Mouse (Mus musculus) heart, adult 2 months (tissue): Measurements from ENCODE around the gene Cryab. TPM values are rescaled to one million over a fixed set of nuclear protein-coding genes. Genes with fewer than 3 reads are reported as not detected.

Experiments used
- DNase-seq, 2 experiments: peaks; one replicate each; pipeline ENCODE4 v3.0.0; 2021
- H3K27ac ChIP-seq: fragments of 200-600 bp; 2 replicates; pipeline ENCODE4 v1.8.1; 2022
- H3K27me3 ChIP-seq: fragments of 200-500 bp; 2 replicates; pipeline ENCODE4 v1.6.1; 2012; ENCODE audit warnings: mild to moderate bottlenecking, low read length, inconsistent platforms, mixed read lengths; ENCODE audit not compliant: control insufficient read depth, insufficient read depth
- H3K36me3 ChIP-seq: fragments of 200-500 bp; 2 replicates; pipeline ENCODE4 v1.6.1; 2012; ENCODE audit warnings: low read length, inconsistent platforms; ENCODE audit not compliant: control insufficient read depth, insufficient read depth
- H3K4me1 ChIP-seq: fragments of 200-500 bp; 2 replicates; pipeline ENCODE4 v1.6.1; 2011; ENCODE audit warnings: low read length; ENCODE audit not compliant: control insufficient read depth, insufficient read depth
- H3K4me3 ChIP-seq: fragments of 200-600 bp; 2 replicates; pipeline ENCODE4 v1.8.1; 2022
- H3K79me2 ChIP-seq: fragments of 200-500 bp; replicated peaks from 2 replicates; pipeline ENCODE4 v1.6.1; 2012; ENCODE audit warnings: mild to moderate bottlenecking, inconsistent platforms, low read length, moderate library complexity, mixed read lengths; ENCODE audit not compliant: control insufficient read depth, insufficient read depth
- H3K9ac ChIP-seq: fragments of 200-500 bp; 2 replicates; pipeline ENCODE4 v1.6.1; 2012; ENCODE audit warnings: low read depth, mild to moderate bottlenecking, control low read depth, inconsistent platforms, low read length, mixed read lengths
- CTCF ChIP-seq: fragments of 200-600 bp; IDR thresholded peaks from 2 replicates; pipeline ENCODE4 v1.8.1; 2022; ENCODE audit warnings: antibody characterized with exemption, mild to moderate bottlenecking, moderate library complexity
- EP300 ChIP-seq: fragments of 200-500 bp; IDR thresholded peaks from 2 replicates; pipeline ENCODE4 v1.6.1; 2011; ENCODE audit warnings: low read depth, low read length, control low read depth; ENCODE audit not compliant: insufficient read depth
- POLR2A ChIP-seq: fragments of 200-500 bp; IDR thresholded peaks from 2 replicates; pipeline ENCODE4 v1.6.1; 2011; ENCODE audit warnings: mild to moderate bottlenecking, low read depth, low read length, control low read depth; ENCODE audit not compliant: insufficient read depth
- WGBS: fragments of 180-500 bp; shearing (Covaris S2); methylation state at CpG from one replicate; pipeline ENCODE4 v1.1.7; 2018; 5-methylcytosine and 5-hydroxymethylcytosine counted together
- intact Hi-C: fragments of 180-260 bp; cut with DNase I; formaldehyde crosslinking; loops from one replicate; pipeline ENCODE4 v1.15.1; 2025
- polyA plus RNA-seq: library from polyadenylated mRNA; depleted of rRNA; stranded (reverse); fragments of >200 nt; gene quantifications from 2 replicates; pipeline ENCODE4 v1.2.3, GENCODE M21; 2012
- total RNA-seq, 2 experiments: library from RNA; stranded (reverse); gene quantifications; 2 replicates each; pipeline ENCODE4 v1.2.3; 2021

The Cryab gene
- total and polyA plus RNA-seq, 3 experiments, result 2,783 to 4,349 (median 3,339) TPM

DNA sequence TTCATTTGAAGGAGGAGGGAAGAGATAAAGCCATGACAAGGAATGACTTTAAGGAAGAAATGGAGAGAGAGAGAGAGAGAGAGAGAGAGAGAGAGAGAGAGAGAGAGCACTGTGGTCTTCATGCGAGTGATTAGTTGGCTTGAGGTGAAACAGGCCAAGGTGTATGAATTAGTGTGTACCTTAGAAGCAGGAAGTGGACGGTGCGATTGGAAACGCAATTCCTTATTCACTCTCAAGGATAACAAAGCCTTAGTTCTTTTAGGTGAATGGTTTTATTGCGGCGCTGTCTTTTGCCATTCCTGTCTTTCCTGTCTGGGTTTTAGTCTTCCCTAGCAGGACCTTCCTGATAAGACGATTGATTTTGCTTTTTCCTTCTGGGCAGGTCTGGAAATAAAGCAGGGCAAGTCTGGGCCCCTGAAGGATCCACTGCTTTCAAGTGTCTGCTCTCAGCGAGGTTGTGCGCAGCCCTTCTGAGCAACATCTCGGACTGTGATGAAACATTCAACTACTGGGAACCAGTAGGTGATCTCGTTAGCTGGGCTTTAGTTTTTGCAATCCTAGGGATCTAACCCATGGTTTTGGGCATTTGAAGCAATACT lies 25.1 kb downstream of the Cryab start:
- H3K27me3 ChIP-seq, result no peaks in the 10 kb centered on the region
- no peaks in the 10 kb centered on the region for H3K36me3 ChIP-seq
- intact Hi-C loops, result no loop called here
- H3K4me3 ChIP-seq, result peak overlapping the region; percentile 98
- H3K4me1 ChIP-seq, result peaks cover 1% of the 10 kb centered on the region
- peak overlapping the region; percentile 97; the same call in 1 of the 2 replicates for H3K9ac ChIP-seq
- H3K27ac ChIP-seq, result no peak overlapping the region
- whole genome bisulfite sequencing, result 66% methylated on average over 11 of the region's 11 CpGs
- DNase-seq, result no peak
- TF ChIP-seq CTCF (no peak), POLR2A (no peak), EP300 (no peak)
- no peaks in the 10 kb centered on the region for H3K79me2 ChIP-seq

GRCm38 (mm10) chr9:50782155-50782554 lies 31.0 kb downstream of the Cryab start:
- no peaks in the 10 kb centered on the region for H3K4me1 ChIP-seq
- no peak for TF ChIP-seq POLR2A
- peak; percentile 73 for TF ChIP-seq CTCF
- no peaks in the 10 kb centered on the region for H3K36me3 ChIP-seq
- WGBS, result 83% methylated on average over 2 of the region's 2 CpGs
- intact Hi-C loops, result no loop called here
- DNase-seq, result peak in 1 of 2 experiments; percentile 40
- H3K79me2 ChIP-seq, result no peaks in the 10 kb centered on the region
- no peak overlapping the region for H3K9ac ChIP-seq
- H3K27me3 ChIP-seq, result no peaks in the 10 kb centered on the region
- H3K27ac ChIP-seq, result no peak overlapping the region
- no peak overlapping the region for H3K4me3 ChIP-seq

- Histone ChIP-seq H3K36me3 (no peaks in the 10 kb centered on the region; the same call in 1 of the 2 replicates), H3K4me1 (no peaks in the 10 kb centered on the region), H3K27ac (no peak overlapping the region), H3K79me2 (no peaks in the 10 kb centered on the region), H3K27me3 (no peaks in the 10 kb centered on the region), H3K9ac (no peak overlapping the region), H3K4me3 (no peak overlapping the region)
- intact Hi-C loops, result no loop called here
- 85% methylated on average over 3 of the region's 3 CpGs for WGBS
- DNase-seq, result no peak
- TF ChIP-seq CTCF, result no peak
- TF ChIP-seq POLR2A, result no peak
- no peak for TF ChIP-seq EP300
These were observed 44.1 kb downstream of the Cryab start for GRCm38 (mm10) chr9:50795266-50795665.

- WGBS, result 94% methylated on average over 8 of the region's 8 CpGs
- H3K4me3 ChIP-seq, result no peak overlapping the region
- DNase-seq, result no peak
- no peaks in the 10 kb centered on the region for H3K27me3 ChIP-seq
- intact Hi-C loops, result no loop called here
- H3K36me3 ChIP-seq, result no peaks in the 10 kb centered on the region; the same call in 1 of the 2 replicates
- H3K9ac ChIP-seq, result no peak overlapping the region
- H3K27ac ChIP-seq, result no peak overlapping the region
- no peaks in the 10 kb centered on the region for H3K79me2 ChIP-seq
- TF ChIP-seq EP300 (no peak), POLR2A (no peak), CTCF (no peak)
- no peaks in the 10 kb centered on the region for H3K4me1 ChIP-seq
These were observed 45.7 kb downstream of the Cryab start for GRCm38 (mm10) chr9:50796776-50797175.

DNA sequence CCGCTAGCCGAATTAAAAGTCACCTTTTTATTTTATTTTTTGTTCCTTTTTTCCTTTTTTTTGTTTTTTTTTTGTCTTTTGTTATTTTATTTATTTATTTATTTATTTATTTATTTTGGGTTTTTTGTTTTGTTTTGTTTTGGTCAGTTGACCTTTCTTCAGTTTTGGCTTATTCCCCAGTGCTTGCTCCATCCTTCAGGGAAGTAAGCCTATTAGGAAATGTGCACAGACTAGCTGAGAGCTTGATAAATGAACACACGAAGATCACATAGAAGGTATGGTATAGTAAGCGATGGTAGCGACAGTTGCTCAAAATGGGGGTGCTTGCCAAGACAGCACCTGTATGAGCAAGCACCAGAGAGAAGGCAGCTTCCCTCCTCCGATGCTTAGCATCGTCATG lies 46.5 kb downstream of the Cryab start:
- H3K27ac ChIP-seq, result no peak overlapping the region
- H3K79me2 ChIP-seq, result no peaks in the 10 kb centered on the region
- DNase-seq, result no peak
- 97% methylated on average over 7 of the region's 7 CpGs for WGBS
- H3K27me3 ChIP-seq, result no peaks in the 10 kb centered on the region
- no peaks in the 10 kb centered on the region; the same call in 1 of the 2 replicates for H3K36me3 ChIP-seq
- intact Hi-C loops, result no loop called here
- no peak overlapping the region for H3K9ac ChIP-seq
- TF ChIP-seq CTCF (no peak), POLR2A (no peak), EP300 (no peak)
- no peak overlapping the region for H3K4me3 ChIP-seq
- H3K4me1 ChIP-seq, result no peaks in the 10 kb centered on the region

- intact Hi-C loops, result no loop called here
- DNase-seq, result no peak
- no peak overlapping the region for H3K4me3 ChIP-seq
- TF ChIP-seq POLR2A (no peak), CTCF (no peak)
- WGBS, result 83% methylated on average over 5 of the region's 5 CpGs
- H3K9ac ChIP-seq, result no peak overlapping the region
- H3K27ac ChIP-seq, result no peak overlapping the region
- no peaks in the 10 kb centered on the region for H3K4me1 ChIP-seq
- no peaks in the 10 kb centered on the region; the same call in 1 of the 2 replicates for H3K36me3 ChIP-seq
- no peaks in the 10 kb centered on the region for H3K27me3 ChIP-seq
- no peaks in the 10 kb centered on the region for H3K79me2 ChIP-seq
These were observed 47.2 kb downstream of the Cryab start for GRCm38 (mm10) chr9:50798368-50798767.
